Mouse (Mus musculus): ENCODE results near the gene Agt. TPM values are rescaled to one million over a fixed set of nuclear protein-coding genes. Genes with fewer than 3 reads are reported as not detected.
A peak's percentile ranks its signal among the peaks of the same experiment; 100 is the strongest.

The Agt gene
- polyA plus RNA-seq, 1 experiment from 2014 or later, result not detected

GRCm38 (mm10) chr8:124547269-124547668, 22.2 kb downstream of the Agt start:
- Histone ChIP-seq H3K27me3 (ENCODE audit: insufficient read depth, poor library complexity, severe bottlenecking) (no peaks in the 10 kb centered on the region), H3K36me3 (peaks cover 100% of the 10 kb centered on the region), H3K4me1 (replicated peaks) (no peaks in the 10 kb centered on the region), H3K9me3 (no peaks in the 10 kb centered on the region), H3K4me3 (no peak overlapping the region), H3K27ac (no peak overlapping the region)
- no peak for DNase-seq (ENCODE audit: low spot score)
- 78% methylated on average over 11 of the region's 11 CpGs for WGBS

DNA sequence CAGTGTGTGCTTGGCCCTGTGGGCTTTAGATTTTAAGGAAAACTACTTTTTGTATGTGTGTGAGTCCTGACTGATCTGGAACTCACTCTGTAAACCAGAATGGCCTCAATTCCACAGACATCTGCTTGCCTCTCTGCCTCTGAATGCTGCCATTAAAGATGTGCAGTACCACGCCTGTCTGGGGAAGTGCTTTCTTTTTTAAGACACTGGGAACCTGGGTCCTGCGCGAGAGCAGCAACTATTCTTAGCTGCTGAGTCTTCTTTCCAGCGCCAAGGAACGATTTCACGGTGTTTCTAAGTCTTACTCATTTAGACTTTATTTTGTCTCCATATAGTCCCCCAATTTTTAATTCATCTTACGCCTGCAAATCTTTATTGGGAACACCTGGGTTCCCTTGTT, 22.7 kb downstream of the Agt start:
- Histone ChIP-seq H3K4me1 (replicated peaks) (no peaks in the 10 kb centered on the region), H3K4me3 (no peak overlapping the region), H3K36me3 (peaks cover 100% of the 10 kb centered on the region), H3K27me3 (ENCODE audit: insufficient read depth, poor library complexity, severe bottlenecking) (no peaks in the 10 kb centered on the region), H3K9me3 (no peaks in the 10 kb centered on the region), H3K27ac (no peak overlapping the region)
- 86% methylated on average over 7 of the region's 7 CpGs for WGBS
- DNase-seq (ENCODE audit: low spot score), result no peak

- H3K36me3 ChIP-seq, result peaks cover 100% of the 10 kb centered on the region
- H3K27me3 ChIP-seq (ENCODE audit: insufficient read depth, poor library complexity, severe bottlenecking), result no peaks in the 10 kb centered on the region
- no peaks in the 10 kb centered on the region for H3K9me3 ChIP-seq
- H3K4me3 ChIP-seq, result no peak overlapping the region
- H3K4me1 ChIP-seq (replicated peaks), result no peaks in the 10 kb centered on the region
- 93% methylated on average over 6 of the region's 6 CpGs for WGBS
- no peak for DNase-seq (ENCODE audit: low spot score)
- H3K27ac ChIP-seq, result no peak overlapping the region
These were observed 23.1 kb downstream of the Agt start for GRCm38 (mm10) chr8:124546371-124546770.

- H3K27me3 ChIP-seq (ENCODE audit: insufficient read depth, poor library complexity, severe bottlenecking), result no peaks in the 10 kb centered on the region
- no peak overlapping the region for H3K4me3 ChIP-seq
- H3K36me3 ChIP-seq, result peaks cover 100% of the 10 kb centered on the region
- H3K9me3 ChIP-seq, result no peaks in the 10 kb centered on the region
- 96% methylated on average over 5 of the region's 5 CpGs for WGBS
- H3K4me1 ChIP-seq (replicated peaks), result no peaks in the 10 kb centered on the region
- no peak for DNase-seq (ENCODE audit: low spot score)
- H3K27ac ChIP-seq, result no peak overlapping the region
These were observed 26.2 kb downstream of the Agt start for GRCm38 (mm10) chr8:124543272-124543671.

DNA sequence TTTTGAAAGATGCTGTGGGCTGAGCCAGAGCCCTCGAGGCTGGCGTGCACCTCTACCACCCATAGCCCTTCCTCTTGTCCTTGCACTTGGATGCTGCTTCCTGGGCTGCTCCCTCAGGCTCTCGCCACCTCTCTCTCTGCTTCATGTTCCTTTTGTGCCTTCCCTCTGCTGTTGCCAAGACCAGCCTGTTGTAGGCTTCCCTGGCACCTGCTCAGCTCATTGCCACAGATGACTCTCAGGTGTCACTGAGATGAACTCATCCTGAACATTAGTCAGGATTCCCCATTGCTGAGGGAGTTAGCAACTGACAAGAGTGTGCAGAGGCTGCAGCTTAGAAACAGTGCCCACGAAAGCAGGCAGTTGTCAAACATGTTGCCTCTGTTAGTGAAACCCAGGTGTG, 27.5 kb downstream of the Agt start:
- Histone ChIP-seq H3K27me3 (ENCODE audit: insufficient read depth, poor library complexity, severe bottlenecking) (no peaks in the 10 kb centered on the region), H3K4me3 (no peak overlapping the region), H3K9me3 (no peaks in the 10 kb centered on the region), H3K36me3 (peaks cover 97% of the 10 kb centered on the region), H3K27ac (no peak overlapping the region), H3K4me1 (replicated peaks) (no peaks in the 10 kb centered on the region)
- no peak for DNase-seq (ENCODE audit: low spot score)
- WGBS, result 94% methylated on average over 4 of the region's 4 CpGs

- no peaks in the 10 kb centered on the region for H3K4me1 ChIP-seq (replicated peaks)
- DNase-seq (ENCODE audit: low spot score), result no peak
- WGBS, result 94% methylated on average over 12 of the region's 12 CpGs
- no peaks in the 10 kb centered on the region for H3K27me3 ChIP-seq (ENCODE audit: insufficient read depth, poor library complexity, severe bottlenecking)
- no peak overlapping the region for H3K27ac ChIP-seq
- H3K36me3 ChIP-seq, result peaks cover 93% of the 10 kb centered on the region
- no peak overlapping the region for H3K4me3 ChIP-seq
- H3K9me3 ChIP-seq, result no peaks in the 10 kb centered on the region
These were observed 28.6 kb downstream of the Agt start for GRCm38 (mm10) chr8:124540906-124541305.

- H3K36me3 ChIP-seq, result peaks cover 93% of the 10 kb centered on the region
- H3K4me1 ChIP-seq (replicated peaks), result no peaks in the 10 kb centered on the region
- no peak for DNase-seq (ENCODE audit: low spot score)
- no peaks in the 10 kb centered on the region for H3K9me3 ChIP-seq
- no peaks in the 10 kb centered on the region for H3K27me3 ChIP-seq (ENCODE audit: insufficient read depth, poor library complexity, severe bottlenecking)
- H3K4me3 ChIP-seq, result no peak overlapping the region
- WGBS, result 91% methylated on average over 5 of the region's 5 CpGs
- H3K27ac ChIP-seq, result no peak overlapping the region
These were observed 34.1 kb downstream of the Agt start for GRCm38 (mm10) chr8:124535451-124535850.

DNA sequence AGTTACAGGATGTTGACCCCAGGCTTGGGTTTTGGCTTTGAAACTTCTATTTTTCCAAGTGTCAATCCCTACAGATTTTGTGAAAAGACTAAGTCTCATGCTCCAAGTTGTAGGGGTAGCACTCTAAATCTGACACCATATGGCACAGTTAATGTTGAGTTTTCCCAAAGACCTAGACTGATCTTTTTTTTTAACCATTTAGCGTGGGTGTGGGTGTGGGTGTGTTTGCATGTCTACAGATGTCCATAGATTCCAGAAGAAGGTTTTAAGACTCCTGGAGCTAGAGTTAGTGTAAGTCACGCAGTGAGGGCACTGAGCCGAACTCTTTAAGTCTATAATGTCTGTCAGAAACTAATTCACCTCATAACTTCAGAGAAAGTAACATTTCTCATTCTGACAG, 36.9 kb downstream of the Agt start:
- Histone ChIP-seq H3K36me3 (peaks cover 93% of the 10 kb centered on the region), H3K4me3 (no peak overlapping the region), H3K27me3 (ENCODE audit: insufficient read depth, poor library complexity, severe bottlenecking) (no peaks in the 10 kb centered on the region), H3K9me3 (no peaks in the 10 kb centered on the region), H3K4me1 (replicated peaks) (no peaks in the 10 kb centered on the region), H3K27ac (no peak overlapping the region)
- 93% methylated on average over 3 of the region's 3 CpGs for WGBS
- DNase-seq (ENCODE audit: low spot score), result no peak

DNA sequence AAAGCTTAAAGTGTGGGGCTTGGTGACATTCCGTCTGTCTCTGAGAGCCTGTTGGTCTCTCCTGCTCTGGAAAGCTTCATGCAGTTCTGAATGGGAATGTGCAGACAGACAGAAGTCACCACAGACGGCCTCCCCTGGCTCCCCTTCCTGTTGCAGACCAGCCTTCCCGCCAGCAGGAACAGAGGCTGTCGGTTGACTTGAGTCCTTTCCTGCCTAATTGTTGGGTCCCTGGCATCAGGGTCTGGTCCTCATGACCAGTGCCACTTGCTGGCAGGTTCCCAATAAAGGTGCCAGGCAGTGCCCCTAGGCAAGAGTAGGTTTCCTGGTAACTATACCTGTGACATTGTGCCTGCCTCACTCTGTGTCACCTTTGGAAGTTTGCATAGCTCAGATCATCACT, 38.5 kb downstream of the Agt start:
- 90% methylated on average over 4 of the region's 4 CpGs for WGBS
- no peaks in the 10 kb centered on the region for H3K9me3 ChIP-seq
- H3K36me3 ChIP-seq, result peaks cover 100% of the 10 kb centered on the region

DNA sequence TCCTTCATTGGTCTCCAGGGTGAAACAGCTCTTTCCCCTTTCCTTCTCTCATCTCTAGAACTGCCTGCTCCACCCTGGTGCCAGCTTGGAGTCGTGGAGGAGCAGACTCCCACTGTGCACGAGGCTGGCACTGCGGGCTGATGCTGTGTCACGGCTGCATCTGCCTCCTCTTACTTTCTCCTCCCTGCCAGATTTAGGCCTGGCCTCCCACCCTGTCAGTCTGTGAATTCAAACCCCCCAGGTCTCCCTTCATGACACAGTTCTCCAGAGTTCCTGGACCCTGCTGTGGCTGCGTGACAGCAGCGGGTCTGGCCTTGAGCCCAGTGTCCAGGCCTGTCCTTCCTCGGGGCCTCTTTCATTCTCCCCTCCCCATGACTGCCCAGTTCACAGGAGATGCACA, 39.0 kb downstream of the Agt start:
- H3K27ac ChIP-seq, result no peak overlapping the region
- peaks cover 100% of the 10 kb centered on the region for H3K36me3 ChIP-seq

More for the DNA sequence above, 38.5 kb downstream of the Agt start:
- H3K27me3 ChIP-seq (ENCODE audit: insufficient read depth, poor library complexity, severe bottlenecking), result no peaks in the 10 kb centered on the region
- no peak for DNase-seq (ENCODE audit: low spot score)
- no peak overlapping the region for H3K4me3 ChIP-seq
- no peaks in the 10 kb centered on the region for H3K4me1 ChIP-seq (replicated peaks)
- no peak overlapping the region for H3K27ac ChIP-seq

GRCm38 (mm10) chr8:124530076-124530475, 39.4 kb downstream of the Agt start:
- WGBS, result 93% methylated on average over 14 of the region's 14 CpGs
- peaks cover 98% of the 10 kb centered on the region for H3K36me3 ChIP-seq

More for the DNA sequence above, 39.0 kb downstream of the Agt start:
- H3K4me3 ChIP-seq, result no peak overlapping the region
- no peaks in the 10 kb centered on the region for H3K9me3 ChIP-seq
- no peak for DNase-seq (ENCODE audit: low spot score)
- no peaks in the 10 kb centered on the region for H3K27me3 ChIP-seq (ENCODE audit: insufficient read depth, poor library complexity, severe bottlenecking)
- 91% methylated on average over 7 of the region's 7 CpGs for WGBS
- H3K4me1 ChIP-seq (replicated peaks), result no peaks in the 10 kb centered on the region

GRCm38 (mm10) chr8:124526261-124526660, 43.2 kb downstream of the Agt start:
- peaks cover 12% of the 10 kb centered on the region for H3K4me1 ChIP-seq (replicated peaks)
- H3K27ac ChIP-seq, result no peak overlapping the region
- H3K4me3 ChIP-seq, result no peak overlapping the region
- no peaks in the 10 kb centered on the region for H3K27me3 ChIP-seq (ENCODE audit: insufficient read depth, poor library complexity, severe bottlenecking)
- no peak for DNase-seq (ENCODE audit: low spot score)
- H3K9me3 ChIP-seq, result no peaks in the 10 kb centered on the region
- WGBS, result 95% methylated on average over 11 of the region's 11 CpGs
- peaks cover 74% of the 10 kb centered on the region for H3K36me3 ChIP-seq

More at GRCm38 (mm10) chr8:124530076-124530475, 39.4 kb downstream of the Agt start:
- no peak overlapping the region for H3K4me3 ChIP-seq
- no peak overlapping the region for H3K27ac ChIP-seq
- no peak for DNase-seq (ENCODE audit: low spot score)
- no peaks in the 10 kb centered on the region for H3K27me3 ChIP-seq (ENCODE audit: insufficient read depth, poor library complexity, severe bottlenecking)
- H3K4me1 ChIP-seq (replicated peaks), result no peaks in the 10 kb centered on the region
- no peaks in the 10 kb centered on the region for H3K9me3 ChIP-seq

- no peak overlapping the region for H3K27ac ChIP-seq
- H3K27me3 ChIP-seq (ENCODE audit: insufficient read depth, poor library complexity, severe bottlenecking), result no peaks in the 10 kb centered on the region; the same call in 1 of the 2 replicates
- DNase-seq (ENCODE audit: low spot score), result no peak
- peak overlapping the region; percentile 82; the same call in 1 of the 2 replicates for H3K4me3 ChIP-seq
- no peaks in the 10 kb centered on the region for H3K9me3 ChIP-seq
- WGBS, result 93% methylated on average over 6 of the region's 6 CpGs
- H3K4me1 ChIP-seq (replicated peaks), result peaks cover 18% of the 10 kb centered on the region
- H3K36me3 ChIP-seq, result peaks cover 31% of the 10 kb centered on the region
These were observed 47.6 kb downstream of the Agt start for GRCm38 (mm10) chr8:124521946-124522345.

Measured in hindbrain, embryonic 10.5 days (tissue).